Mouse (Mus musculus): Measurements from ENCODE around the gene Zfp599.
A peak's percentile ranks its signal among the peaks of the same experiment; 100 is the strongest.
"Not testable (repeated sequence)": the region's sequence is repeated elsewhere in the genome, so short reads cannot be mapped to it uniquely, and the experiment has no call there.

The Zfp599 gene

DNA sequence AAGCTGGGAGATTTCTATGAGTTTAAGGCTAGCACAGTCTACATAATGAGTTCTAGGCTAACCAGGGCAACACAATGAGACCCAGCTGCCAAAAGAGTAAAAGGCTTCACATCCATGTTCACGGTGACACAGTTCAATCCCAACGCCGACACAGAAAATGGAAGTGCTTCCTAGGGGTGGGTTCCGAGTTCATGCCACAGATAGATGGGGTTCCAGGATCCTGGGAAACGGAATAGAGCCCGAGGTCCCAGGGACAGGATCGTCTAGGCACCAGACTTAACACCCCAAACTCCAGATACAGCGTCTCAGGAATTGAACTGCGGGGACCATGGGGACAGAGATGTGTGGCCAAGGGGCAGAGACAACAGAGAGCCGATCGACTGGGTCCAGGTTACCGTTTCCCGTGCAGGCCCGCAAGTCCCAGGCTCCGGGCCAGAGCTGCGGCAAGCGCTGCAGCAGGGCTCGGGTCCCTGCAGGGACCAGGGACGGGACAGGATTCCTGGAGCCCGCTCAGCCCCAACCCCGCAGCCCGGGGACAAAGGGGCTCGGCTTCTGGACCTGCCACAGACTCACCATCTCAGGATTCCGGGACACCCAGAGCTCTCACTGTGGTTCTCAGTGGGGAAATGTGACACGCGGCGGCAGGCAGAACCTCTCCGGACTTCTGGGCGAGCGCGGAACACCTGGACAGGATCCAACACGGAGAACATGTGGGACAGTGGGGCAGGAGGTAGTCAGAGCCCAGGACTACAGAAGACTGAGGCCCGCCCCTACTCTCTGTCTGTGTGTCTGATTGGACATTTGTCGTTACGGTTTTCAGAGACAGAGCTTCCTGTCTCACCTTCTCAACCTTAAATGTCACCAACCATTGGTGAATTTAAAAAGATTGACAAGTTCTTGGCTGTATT is at the start of gene Zfp599:
Gene Zfp599 (minus strand): TSS at position 712 of the 908 bp plus-strand sequence.
- peak; percentile 51 to 74 for DNase-seq (ENCODE audit: low spot score in 2 of 2)

DNA sequence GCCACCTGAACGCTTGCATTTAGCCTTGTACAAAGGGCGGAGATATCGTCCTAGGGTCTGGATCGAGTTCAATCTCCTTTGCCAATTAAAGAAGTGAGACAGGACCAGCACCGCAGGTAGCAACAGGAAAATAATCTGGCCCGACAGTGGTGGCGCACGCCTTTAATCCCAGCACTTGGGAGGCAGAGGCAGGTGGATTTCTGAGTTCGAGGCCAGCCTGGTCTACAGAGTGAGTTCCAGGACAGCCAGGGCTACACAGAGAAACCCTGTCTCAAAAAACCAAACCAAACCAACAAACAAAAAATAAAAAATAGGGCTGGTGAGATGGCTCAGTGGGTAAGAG is 48.2 kb upstream of the Zfp599 start:
- not testable (repeated sequence) for DNase-seq (ENCODE audit: low spot score in 2 of 2)

DNA sequence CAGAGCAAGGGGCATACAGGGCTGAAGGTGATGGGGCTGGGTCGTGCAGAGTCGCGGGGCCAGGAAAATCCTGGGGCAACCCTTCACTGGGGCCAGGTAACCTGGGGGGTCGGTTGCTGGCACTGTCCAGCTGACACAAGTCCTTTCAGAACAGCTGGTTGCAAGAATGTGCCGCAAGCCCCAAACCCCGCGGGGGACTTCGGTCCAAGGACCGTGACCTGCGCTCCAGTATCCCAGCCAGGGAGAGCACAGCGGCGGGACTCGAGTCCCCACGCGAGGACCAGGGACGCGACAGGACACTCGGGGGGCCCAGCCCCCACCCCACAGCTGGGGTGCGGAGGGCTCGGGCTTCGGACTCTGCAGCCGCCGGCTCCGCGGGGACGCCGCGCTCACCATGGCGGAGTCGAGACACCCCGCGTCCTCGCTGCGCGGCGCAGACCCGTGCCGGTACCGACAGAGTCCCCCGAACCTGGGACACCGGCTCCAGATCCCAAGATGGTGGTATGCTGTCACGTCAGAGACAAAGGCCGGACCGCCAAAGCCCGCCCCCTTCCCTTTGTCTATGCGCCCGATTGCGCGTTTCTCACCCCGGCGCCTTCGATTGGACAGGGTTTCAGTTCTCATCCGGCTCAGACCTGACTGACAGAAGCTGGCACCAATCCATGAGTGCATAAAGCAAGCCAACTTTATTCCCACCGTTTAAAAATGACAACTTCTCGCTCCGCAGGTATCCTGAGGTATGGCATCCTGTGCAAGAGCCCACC is 47.6 kb upstream of the Zfp599 start, which contains the start of gene Zfp810:
Gene Zfp810 (minus strand): TSS at position 493 of the 764 bp plus-strand sequence.
- DNase-seq (ENCODE audit: low spot score in 2 of 2) = peak; percentile 87 to 90

DNA sequence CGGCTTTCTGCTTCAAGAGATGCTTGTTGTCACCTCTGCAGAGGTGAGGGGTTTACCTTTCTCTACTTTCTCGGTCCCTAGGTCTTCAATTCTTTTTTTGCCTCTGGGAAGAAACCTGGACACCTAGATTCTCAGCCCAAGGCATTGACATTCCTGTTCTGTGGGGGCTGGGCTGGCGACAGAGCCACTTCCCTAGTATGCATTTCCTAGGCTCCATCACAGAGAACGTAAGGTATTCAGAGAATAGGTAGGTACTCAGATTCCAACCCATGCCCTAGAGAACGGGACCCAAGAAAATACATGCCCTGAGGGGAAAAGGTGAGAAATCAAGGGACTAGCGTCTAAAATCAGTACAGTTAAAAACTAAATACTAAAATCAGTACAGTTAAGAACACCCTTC is 47.0 kb upstream of the Zfp599 start:
- DNase-seq (ENCODE audit: low spot score in 2 of 2) = no peak

DNA sequence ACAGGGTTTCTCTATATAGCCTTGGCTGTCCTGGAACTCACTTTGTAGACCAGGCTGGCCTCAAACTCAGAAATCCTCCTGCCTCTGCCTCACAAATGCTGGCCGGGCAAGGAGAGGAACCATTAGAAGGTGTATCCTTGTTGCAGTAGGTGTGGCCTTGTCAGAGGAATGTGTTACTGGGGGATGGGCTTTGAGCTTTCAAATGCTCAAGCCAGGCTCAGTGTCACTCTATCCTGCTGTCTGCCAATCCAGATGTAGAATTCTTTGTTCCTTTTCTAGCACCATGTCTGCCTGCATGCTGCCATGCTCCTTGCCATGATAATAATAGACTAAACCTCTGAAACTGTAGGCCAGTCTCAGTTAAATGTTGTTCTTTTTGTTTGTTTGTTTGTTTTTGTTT is 42.5 kb upstream of the Zfp599 start:
- no peak for DNase-seq (ENCODE audit: low spot score in 2 of 2)

DNA sequence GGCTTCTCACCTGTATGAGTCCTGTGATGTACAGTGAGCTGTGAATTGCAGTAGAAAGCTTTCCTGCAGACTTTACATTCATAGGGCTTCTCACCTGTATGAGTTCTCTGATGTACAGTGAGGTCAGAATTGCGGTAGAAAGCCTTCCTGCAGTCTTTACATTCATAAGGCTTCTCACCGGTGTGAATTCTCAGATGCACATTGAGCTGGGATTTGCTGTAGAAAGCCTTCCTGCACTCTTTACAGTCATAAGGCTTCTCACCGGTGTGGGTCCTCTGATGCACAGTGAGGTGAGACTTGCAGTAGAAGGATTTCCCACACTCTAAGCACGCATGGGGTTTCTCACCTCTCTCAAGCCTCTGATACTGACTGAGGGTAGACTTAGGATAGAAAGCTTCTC is 19.0 kb upstream of the Zfp599 start:
- no peak for DNase-seq (ENCODE audit: low spot score in 2 of 2)

DNA sequence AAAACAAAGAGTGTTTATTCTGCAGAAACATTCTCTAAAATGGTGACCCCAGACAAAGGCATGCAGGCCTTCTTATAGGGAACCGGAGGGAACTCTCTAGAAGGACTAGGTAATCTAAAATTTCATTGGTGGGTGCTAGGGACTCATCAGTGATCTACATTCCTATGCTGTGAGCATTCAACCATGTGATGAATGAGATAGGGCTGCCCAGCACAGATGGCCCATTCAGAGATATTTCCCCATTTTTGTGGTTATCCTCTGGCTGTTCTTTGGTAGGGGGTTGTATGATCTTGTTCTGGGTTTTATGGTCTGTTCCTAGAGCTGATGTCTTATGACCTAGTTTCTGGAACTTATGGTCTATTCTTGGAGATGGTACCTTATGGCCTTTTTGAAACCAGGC is 9.2 kb upstream of the Zfp599 start:
- no peak for DNase-seq (ENCODE audit: low spot score in 2 of 2)

DNA sequence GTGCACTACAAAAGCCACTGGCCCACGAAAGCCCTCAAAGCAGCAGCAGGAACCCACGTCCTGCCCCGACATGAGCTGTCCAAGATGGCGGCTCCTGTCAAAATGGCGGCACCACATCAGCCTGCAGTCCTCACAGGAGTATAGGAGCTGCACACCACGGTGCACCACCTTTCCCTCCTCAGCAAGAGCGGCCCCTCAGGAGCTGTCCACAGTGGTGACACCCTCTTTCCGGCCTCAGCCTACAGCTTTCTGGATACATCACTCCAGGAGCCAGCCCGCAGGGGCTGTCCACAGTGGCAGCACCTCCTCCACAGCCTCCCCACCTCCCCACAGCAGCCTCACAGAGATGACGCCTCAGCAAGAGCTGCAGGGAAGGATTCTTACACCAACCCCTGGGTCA is 2.9 kb upstream of the Zfp599 start:
- DNase-seq (ENCODE audit: low spot score in 2 of 2) = no peak

DNA sequence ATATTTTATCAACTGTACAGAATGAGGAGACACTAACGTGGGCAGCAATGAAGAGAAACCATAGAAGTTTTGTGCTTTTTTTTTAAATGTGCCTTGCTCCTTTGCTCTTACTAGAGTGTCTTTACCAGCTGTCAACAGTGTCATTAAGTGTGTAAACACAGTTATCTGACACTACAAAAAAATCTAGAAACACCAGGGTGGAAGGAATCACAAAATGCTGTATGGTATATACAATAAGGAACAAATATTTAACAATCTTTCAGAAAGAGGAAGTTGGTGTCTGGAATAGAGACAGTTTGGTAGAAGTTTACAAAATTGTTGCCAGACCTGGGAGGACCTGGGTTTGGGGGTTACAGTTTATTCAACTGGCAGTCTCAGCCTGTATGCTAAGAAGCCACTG is 1.9 kb upstream of the Zfp599 start:
- DNase-seq (ENCODE audit: low spot score in 2 of 2) = no peak

DNA sequence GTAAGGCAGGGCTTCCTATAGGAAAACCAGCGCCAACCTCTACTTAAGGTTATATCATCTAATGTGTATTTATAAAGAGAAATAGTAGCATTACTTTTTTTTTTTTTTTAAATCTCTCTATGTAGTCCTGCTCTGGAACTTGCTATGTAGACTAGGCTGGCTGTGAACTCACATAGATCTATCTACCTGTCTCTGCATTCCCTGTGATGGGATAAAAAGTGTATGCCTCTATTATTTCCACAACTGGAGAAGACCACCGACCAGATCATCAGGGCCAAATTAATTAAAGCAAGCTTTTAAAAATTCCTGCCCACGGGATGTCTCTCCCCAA is 362 bp upstream of the Zfp599 start:
- no peak for DNase-seq (ENCODE audit: low spot score in 2 of 2)

DNA sequence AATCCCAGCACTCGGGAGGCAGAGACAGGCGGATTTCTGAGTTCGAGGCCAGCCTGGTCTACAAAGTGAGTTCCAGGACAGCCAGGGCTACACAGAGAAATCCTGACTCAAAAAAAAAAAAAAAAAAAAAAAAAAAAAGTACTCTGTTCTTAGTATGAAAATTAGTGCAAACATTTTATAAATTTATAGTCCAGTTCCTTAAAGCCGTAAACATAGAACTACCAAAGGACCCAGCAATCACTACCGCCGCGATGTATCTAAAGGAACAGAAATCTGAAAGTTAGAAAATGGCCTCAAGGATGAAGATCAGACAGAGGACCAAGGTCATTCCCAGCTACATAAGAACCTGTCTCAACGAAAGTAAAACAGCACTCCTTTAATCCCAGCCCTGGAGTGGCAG is 911 bp downstream of the Zfp599 start:
- no peak for DNase-seq (ENCODE audit: low spot score in 2 of 2)

DNA sequence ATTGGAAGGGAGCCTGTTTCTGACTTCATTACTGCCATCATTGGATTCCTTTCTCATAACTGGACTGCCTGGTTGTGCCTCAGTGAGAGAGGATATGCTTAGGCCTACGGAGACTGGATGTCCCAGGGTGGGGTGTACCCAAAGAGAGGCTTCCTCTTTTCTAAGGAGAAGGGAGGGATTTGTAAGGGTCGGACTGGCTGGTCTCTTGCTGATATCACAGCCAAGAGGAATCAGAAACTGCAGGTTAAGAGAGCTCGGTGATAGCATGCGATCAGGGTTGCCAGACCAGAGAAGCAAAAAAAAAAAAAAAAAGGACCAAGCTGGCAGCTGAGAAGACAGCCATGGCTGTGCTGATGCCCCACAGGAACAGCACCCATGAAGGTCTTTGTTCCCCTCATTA is 3.1 kb downstream of the Zfp599 start:
- no peak for DNase-seq (ENCODE audit: low spot score in 2 of 2)

DNA sequence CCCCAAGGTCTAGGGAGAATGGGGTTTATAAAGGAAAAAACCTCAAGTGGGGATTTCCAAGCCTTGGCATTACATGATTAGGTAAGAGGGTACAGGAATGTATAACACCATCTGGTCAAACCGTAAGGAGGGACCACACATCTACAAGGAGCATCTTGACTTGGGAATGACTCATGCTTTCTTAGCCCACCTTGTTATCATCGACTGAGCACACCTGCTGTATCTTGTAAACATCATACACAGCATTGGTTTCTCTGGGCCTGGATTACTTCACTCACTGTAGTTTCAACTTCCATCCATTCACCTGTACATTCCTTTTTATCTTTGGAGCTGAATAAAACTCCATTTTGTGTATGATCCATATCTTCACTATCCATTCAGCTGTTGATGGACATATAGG is 15.5 kb downstream of the Zfp599 start:
- DNase-seq (ENCODE audit: low spot score in 2 of 2) = no peak

DNA sequence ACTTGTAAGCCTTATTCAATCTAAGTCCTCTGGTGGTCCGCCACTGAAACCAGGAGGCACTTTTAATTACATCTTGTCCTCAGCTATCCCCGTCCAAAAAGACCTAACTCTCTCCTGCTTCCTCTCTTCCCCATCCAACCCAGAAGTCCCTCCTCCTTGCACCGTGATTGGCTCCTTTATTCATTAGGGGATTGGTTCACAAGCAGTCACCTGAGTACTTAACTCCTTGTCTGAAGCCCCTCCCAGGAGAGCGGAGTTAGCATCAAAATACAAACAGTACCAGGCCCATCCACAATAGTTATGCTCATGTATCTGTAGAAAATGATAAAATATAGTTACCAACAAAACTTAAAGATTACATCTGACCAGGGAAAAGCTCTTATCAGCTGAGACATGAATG is 19.7 kb downstream of the Zfp599 start:
- DNase-seq (ENCODE audit: low spot score in 2 of 2) = no peak

DNA sequence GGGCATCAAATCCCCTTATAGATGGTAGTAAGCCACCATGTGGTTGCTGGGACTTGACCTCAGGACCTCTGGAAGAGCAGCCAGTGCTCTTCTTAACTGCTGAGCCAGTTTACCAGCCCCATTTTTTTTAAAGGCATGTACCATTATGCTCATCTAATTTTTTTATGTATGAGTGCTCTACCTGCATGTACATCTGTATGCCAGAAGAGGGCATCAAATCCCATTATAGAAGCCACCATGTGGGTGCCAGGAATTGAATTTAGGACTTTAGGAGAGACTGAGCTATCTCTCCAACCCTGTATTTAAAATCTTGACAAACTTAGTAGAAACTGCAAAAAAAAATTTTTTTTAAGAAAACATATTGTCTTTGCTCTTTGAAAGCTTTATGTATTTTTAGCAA is 29.1 kb downstream of the Zfp599 start:
- DNase-seq (ENCODE audit: low spot score in 2 of 2) = no peak

DNA sequence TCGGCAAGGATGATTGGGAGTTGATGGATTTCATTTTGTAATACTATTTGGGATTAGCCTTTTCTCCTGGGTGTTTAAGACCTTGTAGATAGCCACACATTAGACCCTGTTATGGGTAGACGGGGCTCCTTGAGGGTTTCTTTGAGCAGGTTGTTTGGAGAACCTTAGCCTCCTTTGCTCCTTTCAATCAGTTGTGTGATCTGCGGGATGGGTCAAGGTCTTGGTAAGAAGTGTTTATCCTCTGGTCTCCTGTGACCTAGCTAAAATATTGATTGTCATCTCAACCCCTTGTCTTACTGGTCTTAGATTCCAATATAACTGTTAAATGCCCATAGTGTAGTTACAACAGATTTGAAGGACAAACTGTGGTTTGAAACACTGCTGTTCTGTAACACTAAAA is 29.6 kb downstream of the Zfp599 start:
- DNase-seq (ENCODE audit: low spot score in 2 of 2) = no peak

DNA sequence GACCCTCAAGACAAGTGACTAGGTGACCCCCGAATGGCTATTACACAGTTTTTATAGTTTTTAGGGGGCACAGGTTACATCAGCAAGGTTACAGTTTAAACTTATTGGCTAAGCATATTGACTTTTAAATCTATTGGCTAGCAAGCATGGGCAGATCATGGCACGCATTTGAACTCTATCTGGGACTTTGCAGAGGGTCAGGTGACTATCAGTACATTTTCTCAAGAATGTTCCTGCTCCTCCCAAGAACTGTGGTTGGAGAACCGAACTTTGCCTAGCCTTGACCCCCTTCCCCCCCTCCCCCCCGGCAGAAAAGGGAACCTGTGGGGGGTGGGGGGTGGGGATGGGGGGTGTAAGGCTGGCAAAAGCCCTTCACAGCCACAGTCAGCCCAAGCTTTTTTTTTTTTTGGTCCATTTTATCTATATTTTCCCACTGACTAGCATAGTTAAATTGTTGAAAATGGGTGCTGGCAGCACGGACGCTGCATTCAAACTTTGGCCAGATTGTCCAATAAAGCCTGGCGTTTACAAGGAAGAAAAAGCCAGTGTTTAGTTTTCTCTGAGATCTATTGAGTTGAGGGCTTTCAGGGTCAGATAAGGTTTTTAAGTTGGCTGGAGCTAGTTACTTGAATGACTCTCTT is 30.2 kb downstream of the Zfp599 start:
- no peak for DNase-seq (ENCODE audit: low spot score in 2 of 2)

DNA sequence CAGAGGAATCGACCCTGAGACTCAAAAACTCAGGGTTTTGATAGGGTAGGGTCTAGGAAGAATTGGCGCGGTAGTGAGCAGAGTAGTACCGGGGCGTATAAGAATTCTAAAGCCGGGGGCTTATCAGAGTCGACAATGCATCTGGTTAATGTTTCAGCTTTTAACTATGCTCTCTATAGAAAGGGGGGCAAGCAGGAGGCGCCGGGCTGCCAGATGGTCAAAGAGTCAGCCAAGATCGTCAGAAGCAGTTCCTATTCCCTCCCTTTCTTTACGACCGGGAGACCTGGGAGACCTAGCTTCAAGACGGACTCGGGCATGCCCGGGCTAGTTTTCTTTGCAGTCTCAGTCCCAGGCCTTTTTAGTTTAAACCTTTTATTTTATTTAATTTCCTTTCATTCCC is 32.8 kb downstream of the Zfp599 start:
- DNase-seq (ENCODE audit: low spot score in 2 of 2) = no peak

DNA sequence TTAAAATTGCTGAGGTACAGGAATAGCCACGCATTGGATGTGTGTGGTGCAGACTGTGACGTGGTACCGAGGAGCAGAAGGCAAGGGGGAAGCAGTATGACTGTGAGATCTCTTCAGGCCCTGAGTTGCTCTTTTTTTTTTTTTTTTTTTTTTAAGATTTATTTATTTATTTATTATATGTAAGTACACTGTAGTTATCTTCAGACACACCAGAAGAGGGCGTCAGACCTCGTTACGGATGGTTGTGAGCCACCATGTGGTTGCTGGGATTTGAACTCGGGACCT is 33.4 kb downstream of the Zfp599 start:
- not testable (repeated sequence) for DNase-seq (ENCODE audit: low spot score in 2 of 2)

DNA sequence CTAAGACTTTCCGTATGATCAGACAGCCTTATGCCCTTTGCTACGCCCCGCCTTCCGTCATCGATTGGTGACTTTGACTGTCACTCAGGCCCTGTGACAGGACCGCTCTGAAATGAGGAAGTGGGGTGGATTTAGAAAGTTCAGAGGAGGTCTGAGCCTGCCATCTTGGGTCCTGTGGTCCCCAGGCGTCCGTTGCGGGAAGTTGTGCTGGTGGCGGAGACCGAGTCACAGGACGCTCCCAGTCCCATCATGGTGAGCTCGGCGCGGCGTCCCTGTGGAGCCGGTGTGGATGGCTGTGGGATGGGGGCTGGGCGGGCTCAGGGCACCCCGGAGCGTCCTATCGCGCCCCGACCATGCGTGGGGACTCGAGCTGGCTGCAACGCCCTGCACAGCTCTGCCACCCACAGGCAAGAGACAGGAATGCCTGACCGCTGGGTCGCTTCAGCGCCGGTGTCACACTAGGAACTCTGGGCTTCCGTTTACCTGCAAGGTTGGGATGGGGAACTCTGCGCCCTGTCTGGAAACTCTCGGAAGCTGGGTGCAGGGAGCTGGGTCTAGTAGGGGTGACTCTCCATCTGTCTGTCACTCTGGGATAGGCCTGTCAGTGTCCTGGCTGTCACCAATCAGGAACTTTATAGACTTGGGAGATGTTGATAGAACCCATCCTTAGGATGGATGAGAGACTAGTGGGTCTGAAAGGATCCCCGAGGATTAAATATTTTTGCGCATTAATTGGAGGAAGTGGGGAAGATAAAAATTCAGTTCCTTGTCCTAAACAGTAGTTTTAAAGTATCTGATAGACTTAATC is 33.9 kb downstream of the Zfp599 start, which contains the start of gene Zfp809:
Gene Zfp809 (plus strand): TSS at position 134 of the 808 bp plus-strand sequence.
- DNase-seq (ENCODE audit: low spot score in 2 of 2) = peak; percentile 99 to 100

DNA sequence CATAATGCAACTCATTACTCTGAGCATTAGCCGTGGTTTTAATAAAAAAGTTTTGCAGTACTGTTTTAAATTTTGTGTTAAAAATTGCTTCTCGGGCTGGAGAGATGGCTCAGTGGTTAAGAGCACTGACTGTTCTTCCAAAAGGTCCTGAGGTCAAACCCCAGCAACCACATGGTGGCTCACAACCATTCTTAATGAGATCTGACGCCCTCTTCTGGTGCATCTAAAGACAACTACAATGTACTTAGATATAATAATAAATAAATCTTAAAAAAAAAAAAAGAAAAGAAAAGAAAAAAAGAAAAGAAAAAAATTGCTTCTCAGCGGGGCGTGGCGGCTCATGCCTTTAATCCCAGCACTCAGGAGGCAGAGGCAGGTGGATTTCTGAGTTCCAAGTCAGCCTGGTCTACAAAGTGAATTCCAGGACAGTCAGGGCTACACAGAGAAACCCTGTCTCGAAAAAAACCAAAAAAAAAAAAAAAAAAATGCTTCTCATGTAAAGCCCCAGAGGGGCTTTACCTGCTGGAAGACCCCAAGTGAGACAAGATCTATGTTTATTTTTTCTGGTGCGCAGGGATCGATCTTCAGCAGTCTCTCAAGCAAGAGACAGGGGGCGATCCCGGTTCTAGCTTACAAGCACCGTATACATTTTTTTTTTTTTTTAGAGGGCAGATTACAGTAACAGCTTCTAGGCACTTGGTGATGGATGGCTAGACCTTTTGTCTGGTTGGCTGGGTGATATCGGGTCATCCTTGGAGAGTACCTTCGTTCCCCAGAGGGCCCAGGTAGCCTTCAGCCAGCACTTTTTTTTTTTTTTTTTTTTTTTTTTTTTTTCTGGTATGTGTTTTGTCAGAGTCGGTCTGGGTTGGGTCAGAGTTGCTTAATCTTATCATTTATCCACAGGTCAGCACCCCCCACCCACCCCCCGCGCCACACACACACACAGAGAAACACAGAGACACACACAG is 34.9 kb downstream of the Zfp599 start:
- peak; percentile 34 to 66 for DNase-seq (ENCODE audit: low spot score in 2 of 2)

Data from spleen, postnatal 4 days (tissue).